Mouse (Mus musculus): ENCODE measurements at regions not wholly inside any gene's neighbourhood (a gene's known extent, or its start where the extent isn't known, plus 50 kb on each side); places are given as distances from the start of the nearest gene placed in this dataset.

GRCm38 (mm10) chr16:29771728-29772608, 192.8 kb downstream of the Opa1 start:
- TF ChIP-seq POLR2A (IDR thresholded peaks at IDR 0.05; ENCODE audit: low read depth, low read length) (no peak), CTCF (conservative IDR thresholded peaks at IDR 0.05; ENCODE audit: insufficient read depth, insufficient read length, low read depth, low read length) (no peak)

Data from kidney, adult 2 months (tissue).